Mouse (Mus musculus): Measurements from ENCODE around the gene Gm10837.

Gene Gm10837

DNA sequence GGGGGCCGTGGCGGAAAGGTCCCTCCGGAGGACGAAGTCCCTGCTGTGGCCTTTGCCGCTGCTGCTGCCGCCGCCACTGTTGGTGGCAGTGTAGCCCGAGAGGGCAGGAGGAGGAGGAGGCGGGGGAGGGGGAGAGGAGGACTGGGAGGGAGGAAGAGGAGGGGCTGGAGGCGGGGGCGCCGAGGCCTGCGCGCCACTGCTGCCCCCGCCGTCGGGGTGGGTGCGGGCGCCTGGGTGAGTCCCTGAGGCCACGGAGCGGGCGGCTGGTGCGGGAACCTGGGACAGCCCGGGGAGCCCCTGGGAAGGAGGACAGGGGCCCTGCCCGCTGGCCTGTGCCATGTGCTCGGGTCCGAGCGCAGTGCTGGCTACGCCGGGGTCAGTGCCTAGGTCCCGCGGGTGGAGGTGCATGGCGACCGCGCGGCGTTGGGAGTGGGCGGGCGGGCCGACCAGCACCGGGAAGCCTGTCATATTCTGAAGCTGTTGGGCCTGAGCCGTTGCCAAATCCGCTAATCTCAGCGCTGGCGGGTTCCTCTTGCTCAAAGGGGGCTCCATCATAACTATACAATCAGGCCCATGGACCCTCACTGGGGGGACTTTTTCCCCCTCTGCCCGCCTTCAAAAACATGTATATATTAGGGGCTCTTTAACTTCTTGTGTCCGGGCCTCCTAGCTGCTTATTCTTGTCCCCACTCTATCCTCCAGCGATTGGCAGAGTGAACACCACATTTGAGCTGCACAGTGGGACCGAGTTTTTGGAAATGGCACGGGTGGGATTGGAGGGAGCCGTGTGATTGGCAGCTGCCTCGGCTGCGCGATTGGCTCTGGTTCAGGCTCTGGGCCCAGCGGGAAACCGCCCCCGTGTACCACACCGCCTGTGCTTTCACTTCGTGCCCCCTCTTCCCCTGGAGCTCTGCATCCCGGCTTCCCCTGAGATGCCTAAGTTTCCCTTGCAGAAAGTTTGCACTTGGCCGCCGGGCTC lies 25.3 kb upstream of the Gm10837 start, which contains the start of gene Zic5:
Gene Zic5 (minus strand): TSS at position 915 of the 979 bp plus-strand sequence.
- no peak for DNase-seq (ENCODE audit: low read depth in 1 of 2, low spot score in 2 of 2)

GRCm38 (mm10) chr14:122465931-122466490 lies 24.4 kb upstream of the Gm10837 start:
- no peak for DNase-seq (ENCODE audit: low read depth in 1 of 2, low spot score in 2 of 2)

- DNase-seq (ENCODE audit: low read depth in 1 of 2, low spot score in 2 of 2) = no peak
These were observed 23.5 kb upstream of the Gm10837 start for GRCm38 (mm10) chr14:122466756-122467362.

DNA sequence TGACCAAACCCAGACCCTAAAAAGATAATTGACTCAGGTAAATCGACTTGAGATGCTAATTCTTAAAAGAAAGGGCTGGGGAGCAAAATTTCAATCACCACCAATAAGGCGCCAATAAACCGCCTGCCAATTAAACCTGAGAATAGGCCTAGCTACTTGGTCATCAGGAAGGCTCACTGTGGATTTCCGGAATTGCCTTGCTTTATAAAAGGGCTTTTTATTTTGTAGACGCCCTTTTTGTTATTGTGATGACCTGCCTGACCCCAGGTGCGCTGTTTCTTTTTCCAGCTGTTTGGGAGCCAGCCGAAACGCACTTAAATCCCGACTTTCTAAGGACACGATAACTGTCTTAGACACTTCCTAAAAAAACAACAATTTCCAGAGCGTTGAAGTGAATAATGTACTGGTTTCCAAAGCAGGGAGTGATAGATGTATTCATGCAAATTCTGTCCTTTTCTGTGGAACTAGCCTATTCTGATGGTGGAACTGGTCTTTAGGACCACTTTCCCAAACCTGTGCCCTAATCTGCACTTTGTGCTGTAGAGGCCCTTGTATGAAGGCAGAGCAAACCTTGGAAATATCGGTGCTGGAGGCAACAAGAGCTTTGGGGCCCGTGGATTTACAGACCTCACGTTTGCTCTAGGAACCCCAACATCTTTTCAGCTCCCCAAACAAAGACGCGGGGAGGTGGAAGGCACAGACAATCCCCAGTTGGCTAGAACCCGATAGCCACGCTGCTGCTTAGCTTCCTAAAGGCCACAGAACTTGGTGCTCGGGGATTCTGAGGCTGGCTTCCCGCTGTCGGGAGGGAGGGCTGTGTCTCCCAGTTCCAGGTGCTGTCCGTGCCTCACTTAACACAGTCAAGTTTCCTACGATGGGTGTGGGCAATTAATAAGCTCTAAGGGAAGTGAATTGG lies 22.2 kb upstream of the Gm10837 start:
- DNase-seq (ENCODE audit: low read depth in 1 of 2, low spot score in 2 of 2) = no peak

DNA sequence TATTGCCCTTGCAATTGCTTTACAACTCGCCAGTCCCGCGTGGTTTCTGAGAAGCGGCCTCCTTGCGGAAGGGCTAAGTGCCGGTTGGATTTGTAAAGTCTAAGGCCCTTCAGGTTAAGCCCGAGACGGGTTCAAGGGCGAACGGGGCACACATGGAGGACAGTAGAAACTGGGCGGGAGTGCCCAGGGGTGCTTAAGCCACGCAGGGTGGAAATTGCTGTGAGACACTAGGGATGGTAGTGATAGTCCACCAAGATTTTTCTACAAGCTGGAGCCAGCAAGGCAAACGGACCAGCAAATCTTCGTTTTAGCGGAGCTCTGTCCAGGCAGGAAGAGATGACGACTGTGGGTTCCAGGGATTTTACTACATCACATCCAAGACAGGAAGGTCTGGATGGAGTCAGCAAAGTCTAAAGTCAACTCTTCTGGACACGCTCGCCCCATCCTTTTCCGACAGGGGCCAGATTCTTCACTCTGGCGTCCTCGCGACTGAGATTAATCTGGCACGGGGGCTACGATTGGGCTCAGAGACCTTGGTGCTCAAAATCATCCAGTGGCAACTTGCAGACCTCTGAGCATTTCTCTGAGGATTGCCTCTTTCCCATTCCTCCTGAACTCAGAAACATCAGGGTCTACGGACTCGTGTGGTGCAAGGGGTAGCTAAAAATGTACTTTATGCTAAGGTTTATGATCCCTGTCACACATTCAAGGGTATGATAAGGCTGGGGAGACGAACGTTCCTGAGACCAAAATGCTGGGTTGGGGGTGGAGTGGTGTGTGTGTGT lies 21.2 kb upstream of the Gm10837 start:
- no peak for DNase-seq (ENCODE audit: low read depth in 1 of 2, low spot score in 2 of 2)

DNA sequence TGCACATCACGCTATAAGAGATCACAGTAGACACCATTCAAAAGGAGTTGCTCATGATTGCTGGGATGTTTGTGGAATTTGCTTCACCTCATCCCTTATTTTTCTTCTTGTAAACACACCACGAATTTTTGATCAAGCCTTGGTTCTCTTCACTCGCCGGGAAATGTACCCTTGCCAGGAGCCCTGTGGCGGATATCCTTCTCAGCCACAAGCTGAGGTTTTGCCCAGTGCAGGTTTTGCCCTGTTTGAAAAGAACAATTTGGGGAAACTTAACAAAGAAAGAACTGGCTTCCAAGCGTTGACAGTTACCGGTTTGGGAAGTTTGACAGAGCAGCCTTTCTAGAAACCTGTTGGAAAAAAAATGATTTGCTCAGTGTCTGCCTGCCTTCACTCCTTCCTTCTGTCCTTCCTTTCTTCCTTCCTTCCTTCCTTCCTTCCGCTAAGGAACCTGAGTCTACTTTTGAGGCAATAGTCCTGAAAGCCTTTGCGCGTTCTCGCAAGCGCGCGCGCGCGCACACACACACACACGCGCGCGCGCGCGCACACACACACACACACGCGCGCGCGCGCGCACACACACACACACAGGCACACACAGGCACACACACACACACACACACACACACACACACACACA lies 18.8 kb upstream of the Gm10837 start:
- no peak for DNase-seq (ENCODE audit: low read depth in 1 of 2, low spot score in 2 of 2)

GRCm38 (mm10) chr14:122472161-122472560 lies 18.2 kb upstream of the Gm10837 start:
- DNase-seq (ENCODE audit: low read depth in 1 of 2, low spot score in 2 of 2) = no peak

- no peak for DNase-seq (ENCODE audit: low read depth in 1 of 2, low spot score in 2 of 2)
These were observed 17.7 kb upstream of the Gm10837 start for GRCm38 (mm10) chr14:122472647-122473046.

DNA sequence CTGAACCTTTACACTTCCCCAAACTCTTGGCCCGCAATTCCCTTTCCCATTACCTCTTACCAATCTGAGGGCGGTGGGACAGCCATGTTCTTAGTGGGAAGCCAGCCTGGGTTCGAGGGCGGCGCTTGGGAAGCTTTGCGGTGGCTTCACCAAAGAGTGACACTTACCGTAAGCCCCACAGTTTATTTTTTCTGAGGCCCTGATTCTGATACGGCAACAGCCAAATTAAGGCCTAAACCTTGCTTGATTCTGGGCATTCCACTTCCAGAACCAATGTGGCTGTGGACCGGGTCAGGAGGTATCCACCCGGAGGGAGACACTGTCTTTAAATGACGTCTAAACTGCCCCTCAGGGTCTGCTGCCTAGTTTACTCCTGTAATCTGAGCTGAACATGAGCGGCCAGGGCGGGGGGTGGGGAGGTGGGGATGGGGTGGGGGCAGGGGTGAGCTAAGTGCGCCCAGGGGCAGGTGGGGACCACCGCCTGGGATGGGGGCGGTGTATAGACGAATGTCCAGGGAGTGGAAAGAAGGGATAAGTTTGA lies 17.1 kb upstream of the Gm10837 start:
- no peak for DNase-seq (ENCODE audit: low read depth in 1 of 2, low spot score in 2 of 2)

- no peak for DNase-seq (ENCODE audit: low read depth in 1 of 2, low spot score in 2 of 2)
These were observed 16.1 kb upstream of the Gm10837 start for GRCm38 (mm10) chr14:122474041-122474890.

GRCm38 (mm10) chr14:122474891-122475556 lies 15.4 kb upstream of the Gm10837 start, which contains the start of gene Zic2:
Zic2 (plus strand) TSS chr14:122475435.
- DNase-seq (ENCODE audit: low read depth in 1 of 2, low spot score in 2 of 2) = no peak

GRCm38 (mm10) chr14:122475557-122476040 lies 14.8 kb upstream of the Gm10837 start:
- DNase-seq (ENCODE audit: low read depth in 1 of 2, low spot score in 2 of 2) = no peak

GRCm38 (mm10) chr14:122476041-122476821 lies 14.2 kb upstream of the Gm10837 start:
- no peak for DNase-seq (ENCODE audit: low read depth in 1 of 2, low spot score in 2 of 2)

- DNase-seq (ENCODE audit: low read depth in 1 of 2, low spot score in 2 of 2) = no peak
These were observed 13.6 kb upstream of the Gm10837 start for GRCm38 (mm10) chr14:122476822-122477215.

DNA sequence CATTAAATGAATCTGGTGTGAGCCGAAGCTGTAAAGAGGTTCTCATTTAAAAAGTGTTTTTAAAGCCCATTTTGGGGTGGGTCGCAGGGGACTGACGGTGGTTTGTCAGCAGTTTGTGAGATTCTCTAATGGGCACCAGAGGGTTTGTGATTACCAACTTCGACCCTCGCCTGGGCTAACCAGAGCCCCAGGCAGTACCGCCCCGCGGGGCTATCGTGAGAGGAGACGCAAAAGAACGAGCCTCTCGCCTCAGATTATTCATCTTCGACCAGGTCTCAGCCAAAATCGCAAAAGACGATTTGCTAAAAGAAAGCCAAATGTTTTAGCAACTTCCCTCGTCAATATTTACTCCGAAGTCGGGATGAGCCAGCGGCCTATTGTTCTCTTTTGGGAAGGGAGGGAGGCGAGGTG lies 13.1 kb upstream of the Gm10837 start:
- DNase-seq (ENCODE audit: low read depth in 1 of 2, low spot score in 2 of 2) = no peak

DNA sequence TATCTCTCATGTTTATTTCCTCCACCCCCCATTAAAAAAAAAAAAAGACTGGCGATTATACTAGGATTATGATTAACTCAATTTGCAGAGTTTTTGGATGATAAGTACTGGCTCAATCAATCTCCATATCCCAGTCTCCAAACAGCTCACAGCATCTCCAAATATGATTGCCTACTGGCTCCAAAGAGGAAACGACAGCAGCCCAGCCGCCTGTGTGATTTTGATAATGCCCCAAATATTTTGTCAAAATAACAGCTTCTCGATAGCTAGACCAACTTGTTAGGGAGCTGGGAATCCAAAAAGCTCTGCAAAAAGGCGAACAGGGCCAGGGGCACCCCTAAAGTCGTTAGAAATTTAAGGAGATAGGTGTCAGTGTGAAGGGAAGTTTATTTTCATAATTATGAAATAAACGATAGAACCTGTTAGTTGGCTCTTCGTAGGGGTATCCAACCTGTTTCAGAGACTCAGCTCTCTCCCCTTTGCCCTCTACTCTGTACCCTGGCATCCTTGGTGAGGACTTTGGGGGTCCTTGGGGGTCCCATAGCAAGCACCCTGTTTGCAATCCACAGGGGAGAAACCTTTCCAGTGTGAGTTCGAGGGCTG lies 12.3 kb upstream of the Gm10837 start:
- no peak for DNase-seq (ENCODE audit: low read depth in 1 of 2, low spot score in 2 of 2)
